ENCODE assay signal across 25 mouse cellular contexts in genomic region chr2:58146572-58146971, GRCm38 (mm10). TPM values are rescaled to one million over a fixed set of nuclear protein-coding genes. Genes with fewer than 3 reads are reported as not detected.
"Had no signal": no experiment of that assay in that cellular context is flagged by ENCODE, and none has a peak within 500 bp of the region (broad histone marks: within the 10 kb centered on the region; RNA-seq: fewer than 3 reads in every experiment).

No protein-coding gene starts in this region.

- ATAC-seq: hindbrain, embryonic 16.5 days; intestine, embryonic 16.5 days; liver, embryonic 12.5 days had no signal

- H3K9ac ChIP-seq: heart, embryonic 12.5 days; hindbrain, embryonic 12.5 days; hindbrain, embryonic 14.5 days; kidney, embryonic 15.5 days; limb, embryonic 12.5 days; limb, embryonic 15.5 days; liver, embryonic 12.5 days; liver, embryonic 14.5 days had no signal

- H3K27me3 ChIP-seq: heart, embryonic 12.5 days; hindbrain, embryonic 12.5 days; kidney, embryonic 15.5 days; limb, embryonic 12.5 days; limb, embryonic 15.5 days; liver, embryonic 12.5 days had no signal

- H3K4me2 ChIP-seq: heart, embryonic 12.5 days; hindbrain, embryonic 12.5 days; hindbrain, embryonic 14.5 days; kidney, embryonic 15.5 days; limb, embryonic 12.5 days; limb, embryonic 15.5 days; liver, embryonic 12.5 days had no signal

- H3K27ac ChIP-seq: heart, embryonic 10.5 days; hindbrain, embryonic 10.5 days; hindbrain, embryonic 12.5 days; hindbrain, embryonic 14.5 days; kidney, embryonic 15.5 days; kidney, postnatal 0 days; limb, embryonic 12.5 days; limb, embryonic 15.5 days; liver, embryonic 12.5 days; liver, embryonic 14.5 days had no signal

- H3K9me3 ChIP-seq: heart, embryonic 10.5 days; heart, embryonic 12.5 days; hindbrain, embryonic 10.5 days; hindbrain, embryonic 12.5 days; kidney, embryonic 15.5 days; limb, embryonic 12.5 days; limb, embryonic 15.5 days; liver, embryonic 12.5 days had no signal

- DNase-seq: gastrocnemius, postnatal 10 days; gastrocnemius, postnatal 25 days; heart, adult 18-20 months; heart, postnatal 4 days; kidney, adult 11 months; kidney, adult 2 months; kidney, adult 9 months; kidney, postnatal 14 days; kidney, postnatal 36 days; layer of hippocampus, adult 9-11 months; layer of hippocampus, postnatal 36 days; left cerebral cortex, postnatal 4 days had no signal

- H3K36me3 ChIP-seq: heart, embryonic 10.5 days; heart, embryonic 12.5 days; hindbrain, embryonic 10.5 days; hindbrain, embryonic 12.5 days; kidney, embryonic 15.5 days; limb, embryonic 12.5 days; limb, embryonic 15.5 days; liver, embryonic 12.5 days had no signal

- H3K4me3 ChIP-seq: heart, embryonic 10.5 days; heart, embryonic 12.5 days; hindbrain, embryonic 10.5 days; hindbrain, embryonic 12.5 days; kidney, embryonic 15.5 days; limb, embryonic 12.5 days; limb, embryonic 15.5 days; liver, embryonic 12.5 days had no signal

- H3K4me1 ChIP-seq: heart, embryonic 10.5 days; heart, embryonic 12.5 days; hindbrain, embryonic 10.5 days; hindbrain, embryonic 12.5 days; kidney, embryonic 15.5 days; limb, embryonic 12.5 days; limb, embryonic 15.5 days; liver, embryonic 12.5 days had no signal

RNA-seq across cellular contexts. Expression of gene Cytip, which starts 48.8 kb away (rescaled TPM):
- polyA plus RNA-seq: hindbrain, embryonic 14.5 days had no signal
